Mouse (Mus musculus) duodenum, adult 2 months (tissue): ENCODE data around the gene Klf17. TPM values are rescaled to one million over a fixed set of nuclear protein-coding genes. Genes with fewer than 3 reads are reported as not detected.

Experiments used
- polyA plus RNA-seq: library from polyadenylated mRNA; depleted of rRNA; stranded (reverse); fragments of >200 nt; gene quantifications from 2 replicates; pipeline ENCODE4 v1.2.3, GENCODE M21; 2012; ENCODE audit warnings: low replicate concordance; rRNA removed

The Klf17 gene
- not detected in 2 replicates for polyA plus RNA-seq

GRCm38 (mm10) chr4:117765416-117765815 is at the start of gene Klf17:
Gene Klf17, minus strand, starts transcription at chr4:117765648.

GRCm38 (mm10) chr4:117724112-117724511 is 41.3 kb downstream of the Klf17 start, which contains the start of gene Gm12845:
Gene Gm12845, plus strand, starts transcription at chr4:117724412.

Other genes with a start within 250 kb of the Klf17 start
- 79.1 and 84.9 TPM in 2 replicates for gene Eri3, start 215.3 kb downstream of the Klf17 start, polyA plus RNA-seq
- 13.4 and 16.4 TPM in 2 replicates for gene Dmap1, start 83.4 kb downstream of the Klf17 start, polyA plus RNA-seq
- not detected in 2 replicates for gene Gm12845, start 41.2 kb downstream of the Klf17 start, polyA plus RNA-seq
- gene Slc6a9, start 68.9 kb upstream of the Klf17 start, polyA plus RNA-seq, result 18.8 and 33.1 TPM in 2 replicates
- gene Ccdc24, start 106.9 kb upstream of the Klf17 start, polyA plus RNA-seq, result 1.4 and 2.5 TPM in 2 replicates
- gene B4galt2, start 117.8 kb upstream of the Klf17 start, polyA plus RNA-seq, result 10.1 and 18.4 TPM in 2 replicates
- gene Atp6v0b, start 121.7 kb upstream of the Klf17 start, polyA plus RNA-seq, result 457 and 584 TPM in 2 replicates
- gene Dph2, start 126.4 kb upstream of the Klf17 start, polyA plus RNA-seq, result 7.3 and 12.0 TPM in 2 replicates
- 40.4 and 44.0 TPM in 2 replicates for gene Ipo13, start 149.4 kb upstream of the Klf17 start, polyA plus RNA-seq
- gene Artn, start 164.1 kb upstream of the Klf17 start, polyA plus RNA-seq, result 3.4 and 3.9 TPM in 2 replicates